Mouse (Mus musculus) limb, embryonic 13.5 days (tissue): ENCODE data around the gene Tmx2. TPM values are rescaled to one million over a fixed set of nuclear protein-coding genes. Genes with fewer than 3 reads are reported as not detected.

Source experiments
- ATAC-seq: fragments of 200-750 bp; cut with Nextera tagmentation; 2 replicates; pipeline ENCODE4 v1.8.0; 2017; ENCODE audit warnings: low read depth, moderate number of reproducible peaks, moderate TSS enrichment; ENCODE audit not compliant: low FRiP score
- H3K27ac ChIP-seq: fragments of 300-500 bp; sonication (generic); 2 replicates; pipeline ENCODE4 v1.5.1; 2015; ENCODE audit warnings: inconsistent platforms, mild to moderate bottlenecking, moderate library complexity
- H3K27me3 ChIP-seq: fragments of 300-500 bp; sonication (generic); 2 replicates; pipeline ENCODE4 v1.6.1; 2015; ENCODE audit warnings: mild to moderate bottlenecking, inconsistent platforms
- H3K36me3 ChIP-seq: fragments of 300-500 bp; sonication (generic); 2 replicates; pipeline ENCODE4 v1.6.1; 2015; ENCODE audit warnings: inconsistent platforms, mild to moderate bottlenecking, moderate library complexity
- H3K4me1 ChIP-seq: fragments of 300-500 bp; sonication (generic); 2 replicates; pipeline ENCODE4 v1.6.1; 2015; ENCODE audit warnings: inconsistent platforms
- H3K4me2 ChIP-seq: fragments of 300-500 bp; sonication (generic); replicated peaks from 2 replicates; pipeline ENCODE4 v1.6.1; 2015; ENCODE audit warnings: inconsistent platforms, mild to moderate bottlenecking, moderate library complexity
- H3K4me3 ChIP-seq: fragments of 300-500 bp; sonication (generic); 2 replicates; pipeline ENCODE4 v1.5.1; 2015; ENCODE audit warnings: moderate library complexity, mild to moderate bottlenecking, inconsistent platforms
- H3K9ac ChIP-seq: fragments of 300-500 bp; sonication (generic); 2 replicates; pipeline ENCODE4 v1.6.1; 2015; ENCODE audit warnings: mild to moderate bottlenecking, inconsistent platforms
- H3K9me3 ChIP-seq: fragments of 300-500 bp; sonication (generic); 2 replicates; pipeline ENCODE4 v1.6.1; 2016; ENCODE audit warnings: inconsistent platforms
- WGBS: fragments of 180-500 bp; shearing (Covaris S2); methylation state at CpG from one replicate; pipeline ENCODE4 v1.1.7; 2015; 5-methylcytosine and 5-hydroxymethylcytosine counted together
- polyA plus RNA-seq: library from polyadenylated mRNA; unstranded; fragments of >200 nt; fragmentation: Nextera tagmentation; extraction: Ambion mirVana; gene quantifications from 2 replicates; pipeline ENCODE4 v1.2.1, GENCODE M21; 2015

Tmx2 gene
- polyA plus RNA-seq, 1 experiment from 2014 or later = 111 TPM

DNA sequence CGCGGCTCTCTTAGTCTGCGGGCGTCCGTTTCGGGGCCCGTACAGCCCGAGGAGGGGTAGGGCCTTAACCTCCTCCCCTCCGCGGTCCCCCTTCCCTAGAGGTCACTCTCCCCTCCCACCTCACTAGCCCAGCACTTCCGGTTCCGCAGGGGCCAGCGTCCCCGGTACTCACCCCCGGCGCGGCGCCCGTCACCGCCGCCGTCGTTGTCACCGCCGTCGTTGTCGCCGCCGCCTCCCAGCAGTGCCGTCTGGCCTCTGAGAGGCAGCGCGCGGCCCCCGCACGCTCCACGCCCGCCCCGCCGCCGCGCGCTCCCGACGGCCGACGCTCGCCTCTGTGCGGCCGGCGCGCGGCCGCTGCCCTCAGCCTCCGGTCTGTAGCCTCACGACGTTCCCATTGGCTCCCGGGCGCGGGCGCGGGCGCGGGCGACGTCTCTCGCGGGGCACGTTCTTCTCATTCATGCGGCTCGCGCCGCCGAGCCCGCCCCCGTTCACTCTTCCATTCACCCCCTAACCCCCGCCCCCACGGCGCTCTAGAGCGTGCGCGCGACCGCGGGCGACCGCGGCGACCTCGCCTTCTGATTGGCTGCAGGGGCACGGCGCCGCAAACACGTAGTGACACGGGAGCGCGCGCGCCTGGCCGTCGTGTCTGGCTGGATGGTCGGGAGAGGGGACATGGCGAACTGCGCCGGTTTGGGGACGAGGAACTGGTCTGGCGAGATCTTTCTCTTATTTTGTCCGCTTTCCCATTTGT is 36.0 kb upstream of the Tmx2 start, which contains the start of gene Zdhhc5:
TSS of gene Zdhhc5 (minus strand) at position 370 of the 751 bp plus-strand sequence.
- peak; percentile 94 for ATAC-seq
- peaks cover 13% of the 10 kb centered on the region for H3K4me1 ChIP-seq
- peaks cover 11% of the 10 kb centered on the region for H3K36me3 ChIP-seq
- under 1% methylated on average over 92 of the region's 107 CpGs for WGBS
- H3K4me3 ChIP-seq = peak within 1 kb of the TSS; percentile 77
- no peaks in the 10 kb centered on the region for H3K9me3 ChIP-seq
- H3K9ac ChIP-seq = peak within 1 kb of the TSS; percentile 96
- H3K27ac ChIP-seq = peak within 1 kb of the TSS; percentile 94
- H3K4me2 ChIP-seq = peak within 1 kb of the TSS; percentile 74
- no peaks in the 10 kb centered on the region for H3K27me3 ChIP-seq

DNA sequence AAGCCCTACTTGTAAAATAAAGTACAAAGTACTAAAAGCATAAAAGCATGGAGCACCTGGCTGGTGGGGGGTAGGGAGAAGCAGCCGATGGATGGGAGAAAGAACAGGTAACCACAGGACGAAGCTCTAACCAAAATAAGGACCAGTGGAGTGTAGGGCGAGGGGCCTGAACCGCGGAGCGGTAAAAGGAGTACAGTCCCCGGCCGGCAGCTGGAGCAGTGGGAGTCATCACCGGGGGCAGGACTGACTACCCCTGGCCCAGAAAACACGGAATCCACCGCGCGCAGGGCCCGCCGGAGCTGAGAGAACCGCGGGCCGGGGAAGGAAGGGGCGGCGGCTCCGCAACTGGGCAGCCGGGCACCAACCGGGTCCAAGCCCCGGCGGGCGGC is 35.5 kb upstream of the Tmx2 start:
- WGBS = under 1% methylated on average over 26 of the region's 26 CpGs
- H3K9me3 ChIP-seq = no peaks in the 10 kb centered on the region
- ATAC-seq = peak; percentile 6; the same call in 1 of the 2 replicates
- peaks cover 13% of the 10 kb centered on the region for H3K4me1 ChIP-seq
- H3K4me3 ChIP-seq = peak overlapping the region; percentile 77
- H3K27me3 ChIP-seq = no peaks in the 10 kb centered on the region
- H3K4me2 ChIP-seq = peak overlapping the region; percentile 74
- H3K27ac ChIP-seq = peak overlapping the region; percentile 94
- H3K36me3 ChIP-seq = peaks cover 14% of the 10 kb centered on the region
- peak overlapping the region; percentile 96 for H3K9ac ChIP-seq

DNA sequence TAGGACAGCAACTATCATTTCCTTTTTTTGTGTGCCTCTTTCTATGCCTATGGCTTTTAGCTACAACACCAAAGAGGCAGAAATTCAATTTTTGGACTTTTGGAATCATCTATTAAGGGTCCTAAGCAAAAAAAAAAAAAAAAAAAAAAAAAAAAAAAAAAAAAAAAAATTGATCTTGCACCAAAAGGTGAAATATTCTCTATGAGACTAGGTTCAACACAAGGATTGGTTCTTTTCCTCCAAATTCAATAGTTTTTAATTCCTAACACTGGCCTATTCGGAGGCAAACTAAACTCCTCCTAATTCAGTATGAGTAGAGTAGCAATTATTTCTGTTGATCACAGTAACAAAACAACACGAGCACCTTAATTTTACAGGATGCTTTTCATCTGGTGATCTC is 33.0 kb upstream of the Tmx2 start:
- no peak overlapping the region for H3K4me3 ChIP-seq
- 81% methylated on average over 2 of the region's 2 CpGs for WGBS
- H3K9me3 ChIP-seq = no peaks in the 10 kb centered on the region

DNA sequence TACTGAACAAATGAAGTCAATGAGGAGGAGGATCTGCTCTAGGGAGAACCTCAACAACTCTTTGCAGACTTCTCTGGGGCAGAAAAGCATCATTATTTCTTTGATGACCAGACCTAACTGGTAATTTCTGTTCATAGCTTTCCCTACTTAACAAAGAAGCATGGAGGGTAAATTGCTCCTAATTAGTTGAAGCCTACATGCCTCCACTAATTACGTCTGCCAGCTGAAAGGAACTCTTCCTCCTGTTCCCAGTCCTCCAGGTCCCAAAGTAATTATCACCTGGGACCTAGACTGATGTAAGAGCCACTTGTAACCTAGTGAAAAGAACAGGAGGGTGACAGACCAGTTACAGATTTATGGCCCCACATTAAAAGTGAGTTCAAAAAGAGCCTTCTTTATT is 28.6 kb upstream of the Tmx2 start:
- no peak for ATAC-seq
- Histone ChIP-seq H3K27me3 (no peaks in the 10 kb centered on the region), H3K9me3 (no peaks in the 10 kb centered on the region), H3K4me2 (no peak overlapping the region), H3K4me1 (peaks cover 14% of the 10 kb centered on the region), H3K4me3 (no peak overlapping the region), H3K27ac (no peak overlapping the region), H3K36me3 (peaks cover 58% of the 10 kb centered on the region), H3K9ac (no peak overlapping the region)
- WGBS = 31% methylated on average over 1 of the region's 1 CpGs

More for the DNA sequence above, 33.0 kb upstream of the Tmx2 start:
- no peak overlapping the region for H3K27ac ChIP-seq
- peaks cover 33% of the 10 kb centered on the region for H3K36me3 ChIP-seq
- H3K4me2 ChIP-seq = no peak overlapping the region
- ATAC-seq = no peak
- peaks cover 26% of the 10 kb centered on the region for H3K4me1 ChIP-seq
- no peaks in the 10 kb centered on the region for H3K27me3 ChIP-seq
- H3K9ac ChIP-seq = no peak overlapping the region

DNA sequence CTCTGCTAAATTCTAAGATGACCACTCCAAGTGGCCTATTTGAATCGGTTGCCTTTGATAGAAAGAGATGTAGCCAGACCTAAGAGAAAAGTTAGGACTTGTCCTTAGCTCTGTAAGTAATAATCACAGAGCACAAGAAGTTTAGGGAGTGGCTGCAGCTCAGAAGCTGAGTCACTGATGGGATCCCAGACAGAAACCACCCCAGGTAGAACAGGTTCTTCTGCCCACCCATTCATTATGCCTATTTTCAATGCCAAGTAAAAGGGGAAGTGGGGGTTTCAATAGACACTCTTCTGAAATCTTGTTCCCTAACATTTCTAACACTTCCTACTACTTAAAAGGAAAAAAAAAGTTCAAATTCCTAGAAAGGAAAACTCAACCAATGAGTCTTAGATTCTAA is 26.4 kb upstream of the Tmx2 start:
- no peaks in the 10 kb centered on the region for H3K27me3 ChIP-seq
- no peaks in the 10 kb centered on the region for H3K9me3 ChIP-seq
- ATAC-seq = no peak
- no peak overlapping the region for H3K4me3 ChIP-seq
- no peak overlapping the region for H3K4me2 ChIP-seq
- H3K4me1 ChIP-seq = peaks cover 13% of the 10 kb centered on the region
- peaks cover 63% of the 10 kb centered on the region for H3K36me3 ChIP-seq
- H3K27ac ChIP-seq = no peak overlapping the region
- WGBS = 93% methylated on average over 1 of the region's 1 CpGs
- no peak overlapping the region; the same call in 1 of the 2 replicates for H3K9ac ChIP-seq

DNA sequence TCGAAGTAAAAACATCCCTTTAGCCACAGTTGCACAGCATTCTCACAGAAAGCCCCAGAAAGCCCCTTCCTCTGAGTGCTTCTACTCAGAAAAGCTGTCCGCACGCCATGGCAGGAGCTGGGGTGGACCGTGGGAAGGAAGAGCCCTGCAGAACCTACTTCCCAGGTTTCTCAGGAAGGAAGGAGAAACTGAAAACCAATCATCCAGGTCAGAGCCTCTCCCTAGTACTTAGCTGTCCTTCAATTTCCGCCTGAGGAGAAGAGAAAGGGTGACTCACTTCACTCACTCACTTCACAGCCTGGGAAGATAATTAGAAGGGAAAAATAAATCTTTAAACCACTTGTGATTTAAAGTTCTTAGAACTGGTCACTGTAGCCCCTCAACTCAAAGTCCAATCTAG is 25.4 kb upstream of the Tmx2 start:
- H3K9me3 ChIP-seq = no peaks in the 10 kb centered on the region
- H3K9ac ChIP-seq = no peak overlapping the region
- H3K27ac ChIP-seq = no peak overlapping the region
- H3K27me3 ChIP-seq = no peaks in the 10 kb centered on the region
- peaks cover 13% of the 10 kb centered on the region; the same call in 1 of the 2 replicates for H3K4me1 ChIP-seq
- no peak overlapping the region for H3K4me3 ChIP-seq
- no peak for ATAC-seq
- peaks cover 63% of the 10 kb centered on the region for H3K36me3 ChIP-seq
- 81% methylated on average over 5 of the region's 5 CpGs for WGBS
- no peak overlapping the region for H3K4me2 ChIP-seq

DNA sequence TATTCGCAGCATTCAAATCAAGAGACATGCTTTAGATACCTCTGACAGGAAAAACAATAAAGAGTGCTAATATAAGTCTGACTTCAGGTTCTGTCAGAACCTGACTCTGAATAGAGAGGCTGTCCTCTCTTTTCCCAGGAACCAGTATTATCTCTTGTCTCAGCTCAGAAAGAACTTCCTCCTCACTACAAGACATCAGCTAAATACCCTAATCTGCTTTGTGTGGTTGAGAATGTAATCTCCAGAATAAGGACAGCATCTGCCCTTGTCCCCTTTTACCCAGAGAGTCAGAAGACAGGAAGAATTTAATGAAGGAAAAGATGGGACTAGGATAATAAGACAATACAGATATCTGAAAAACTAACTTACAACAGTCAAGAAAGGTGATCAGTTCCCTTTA is 24.6 kb upstream of the Tmx2 start:
- no peak for ATAC-seq
- H3K9me3 ChIP-seq = no peaks in the 10 kb centered on the region
- H3K36me3 ChIP-seq = peaks cover 63% of the 10 kb centered on the region
- H3K27me3 ChIP-seq = no peaks in the 10 kb centered on the region
- H3K4me1 ChIP-seq = peaks cover 10% of the 10 kb centered on the region; the same call in 1 of the 2 replicates
- no peak overlapping the region for H3K4me3 ChIP-seq
- no peak overlapping the region for H3K4me2 ChIP-seq
- H3K9ac ChIP-seq = no peak overlapping the region
- WGBS = 88% methylated on average over 1 of the region's 1 CpGs
- no peak overlapping the region for H3K27ac ChIP-seq

DNA sequence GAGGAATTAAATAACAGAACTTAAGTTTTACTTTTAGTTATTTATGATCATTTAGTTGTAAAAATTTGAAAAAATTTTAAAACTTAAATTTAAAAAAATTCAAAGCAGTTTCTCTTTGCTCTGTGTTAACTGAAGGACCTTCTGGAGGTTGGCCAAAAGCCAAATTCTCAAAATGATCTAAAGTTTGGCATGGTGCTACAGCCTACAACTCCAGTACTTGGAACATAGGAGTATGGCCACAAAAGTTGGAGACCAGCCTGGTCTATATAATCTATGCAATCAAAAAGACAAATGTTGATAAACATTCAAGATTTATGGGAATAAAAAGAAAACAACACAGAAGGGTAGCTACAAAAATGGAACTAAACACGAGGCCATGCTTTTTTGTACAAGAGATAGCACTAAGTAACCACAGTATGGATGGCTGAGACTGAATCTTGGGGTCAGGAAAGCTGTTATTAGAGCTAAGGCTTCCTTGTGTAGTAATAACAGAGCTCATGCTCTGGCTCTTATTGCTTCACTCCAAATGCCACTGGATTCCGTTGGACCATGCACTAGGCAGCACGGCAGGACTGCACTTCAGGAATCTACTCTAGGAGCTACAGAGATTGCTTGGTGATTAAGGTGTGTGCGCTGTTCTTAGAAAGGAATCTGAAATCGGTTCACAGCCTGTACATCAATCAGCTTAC is 16.2 kb upstream of the Tmx2 start:
- Histone ChIP-seq H3K4me3 (no peak overlapping the region), H3K4me1 (no peaks in the 10 kb centered on the region), H3K9ac (no peak overlapping the region), H3K36me3 (peaks cover 74% of the 10 kb centered on the region), H3K9me3 (no peaks in the 10 kb centered on the region), H3K27ac (no peak overlapping the region), H3K27me3 (no peaks in the 10 kb centered on the region), H3K4me2 (no peak overlapping the region)
- WGBS = 91% methylated on average over 5 of the region's 5 CpGs
- no peak for ATAC-seq

DNA sequence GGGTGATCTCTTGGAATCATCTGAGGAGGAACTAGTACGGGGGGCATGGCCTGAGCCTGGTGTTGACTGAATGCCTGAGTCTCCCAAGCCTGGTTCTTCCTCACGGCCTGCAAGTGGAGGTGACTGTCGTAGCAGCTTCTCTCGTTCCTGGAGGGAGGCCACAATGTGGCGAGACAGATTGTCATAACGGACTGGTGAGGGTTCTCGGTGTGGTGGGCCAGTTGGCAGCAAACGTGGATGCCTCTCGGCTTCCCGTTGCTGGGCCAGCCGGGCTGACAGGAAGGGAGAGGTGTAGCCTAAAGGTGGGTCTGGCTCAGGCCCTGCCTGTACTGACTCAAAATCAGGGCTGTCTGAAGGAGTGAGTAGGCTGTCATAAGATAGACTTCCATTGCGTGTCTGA is 11.1 kb upstream of the Tmx2 start:
- Histone ChIP-seq H3K36me3 (peaks cover 90% of the 10 kb centered on the region), H3K27me3 (no peaks in the 10 kb centered on the region), H3K4me2 (no peak overlapping the region), H3K4me1 (no peaks in the 10 kb centered on the region), H3K4me3 (no peak overlapping the region), H3K27ac (no peak overlapping the region), H3K9ac (no peak overlapping the region), H3K9me3 (no peaks in the 10 kb centered on the region)
- no peak; the same call in 1 of the 2 replicates for ATAC-seq
- WGBS = 93% methylated on average over 12 of the region's 12 CpGs

DNA sequence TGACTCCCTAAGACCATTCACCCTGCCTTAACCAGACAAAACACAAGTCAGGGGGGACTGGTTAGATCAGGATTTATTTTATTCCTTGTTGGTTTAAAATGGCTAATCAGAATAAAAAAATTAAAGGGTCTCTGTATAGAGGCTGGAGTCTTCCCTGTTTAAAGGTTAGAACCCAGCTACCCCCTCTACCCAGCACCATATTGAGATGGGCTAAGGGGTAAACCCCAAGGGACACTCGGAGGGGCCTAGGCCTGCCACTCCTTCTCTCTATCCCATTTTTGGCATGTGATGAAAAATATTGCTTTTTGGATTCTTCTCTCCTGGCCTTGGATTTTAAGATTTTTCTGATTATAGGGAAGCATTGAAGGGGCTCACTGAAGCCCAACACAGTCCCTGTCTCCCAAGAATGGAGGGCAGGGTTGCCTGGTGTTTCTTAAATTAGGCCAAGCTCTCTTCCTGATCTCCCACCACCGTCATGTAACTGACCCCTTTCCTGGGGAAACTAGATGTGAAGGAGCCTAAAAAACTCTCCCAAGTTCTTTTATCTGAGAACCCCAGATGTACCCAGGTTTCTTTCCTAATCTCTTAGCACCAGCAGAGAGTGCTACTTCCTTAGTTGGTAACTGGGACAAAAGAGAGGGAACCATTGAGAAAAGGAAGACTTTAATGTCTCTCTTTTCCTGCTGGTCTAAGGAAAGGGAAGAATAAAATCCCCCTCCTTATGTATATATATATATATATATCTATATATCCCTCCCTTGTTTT is 9.3 kb upstream of the Tmx2 start:
- no peak overlapping the region for H3K4me2 ChIP-seq
- WGBS = 81% methylated on average over 2 of the region's 2 CpGs
- H3K36me3 ChIP-seq = peaks cover 86% of the 10 kb centered on the region
- ATAC-seq = no peak
- H3K9me3 ChIP-seq = no peaks in the 10 kb centered on the region
- H3K4me1 ChIP-seq = no peaks in the 10 kb centered on the region
- H3K4me3 ChIP-seq = no peak overlapping the region
- no peak overlapping the region for H3K9ac ChIP-seq
- H3K27me3 ChIP-seq = no peaks in the 10 kb centered on the region
- H3K27ac ChIP-seq = no peak overlapping the region

DNA sequence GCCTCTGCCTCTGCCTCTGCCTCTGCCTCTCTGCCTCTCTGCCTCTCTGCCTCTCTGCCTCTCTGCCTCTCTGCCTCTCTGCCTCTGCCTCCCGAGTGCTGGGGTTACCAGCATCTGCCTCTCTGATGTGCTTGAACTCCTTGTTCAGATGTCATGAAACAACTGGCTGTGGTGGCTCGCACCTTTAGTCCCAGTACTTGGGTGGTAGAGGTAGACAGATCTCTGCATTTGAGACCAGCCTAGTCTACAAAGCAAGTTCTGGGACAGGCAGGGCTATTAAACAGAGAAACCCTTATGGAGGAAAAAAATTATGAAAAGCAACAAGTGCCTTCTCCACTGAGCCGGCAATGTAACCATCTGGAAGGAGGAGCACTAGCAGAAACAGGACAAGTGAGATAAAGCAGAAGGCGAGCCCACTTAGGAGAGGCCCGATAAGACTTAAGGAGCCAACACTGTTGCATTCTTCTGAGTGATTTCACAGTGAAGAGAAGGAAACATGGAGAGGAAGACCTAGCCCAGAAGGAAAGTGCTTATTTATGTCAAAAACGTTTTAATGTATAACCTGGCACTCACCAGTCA is 3.8 kb upstream of the Tmx2 start:
- ATAC-seq = no peak
- H3K4me2 ChIP-seq = no peak overlapping the region
- 77% methylated on average over 6 of the region's 6 CpGs for WGBS
- H3K27ac ChIP-seq = no peak overlapping the region
- peaks cover 43% of the 10 kb centered on the region for H3K36me3 ChIP-seq
- H3K27me3 ChIP-seq = no peaks in the 10 kb centered on the region
- H3K9me3 ChIP-seq = no peaks in the 10 kb centered on the region
- H3K9ac ChIP-seq = no peak overlapping the region
- no peak overlapping the region for H3K4me3 ChIP-seq
- H3K4me1 ChIP-seq = peaks cover 9% of the 10 kb centered on the region
